9 mouse cellular contexts compared by ENCODE assay signal in genomic region chr13:73831486-73831885, GRCm38 (mm10). TPM values are rescaled to one million over a fixed set of nuclear protein-coding genes. Genes with fewer than 3 reads are reported as not detected.
DNase-seq lines count a peak whose midpoint lies in the region; ATAC-seq and TF ChIP-seq lines count a peak whose summit lies in the region.
"Had no signal": no experiment of that assay in that cellular context is flagged by ENCODE, and none has a peak within 500 bp of the region (broad histone marks: within the 10 kb centered on the region; RNA-seq: fewer than 3 reads in every experiment).

No protein-coding gene starts in this region.

- H3K9me3 ChIP-seq in heart, embryonic 10.5 days, result no peaks in the 10 kb centered on the region
- no peaks in the 10 kb centered on the region for H3K9me3 ChIP-seq in midbrain, embryonic 11.5 days (ENCODE audit: control insufficient read depth, low read length)
- H3K9me3 ChIP-seq: liver, embryonic 15.5 days had no signal

- peak; percentile 37 to 72 for DNase-seq in heart, adult 2 months
- DNase-seq in heart, embryonic 10.5 days (ENCODE audit: low spot score), result no peak
- peak; percentile 35 for DNase-seq in T-cell, adult 2 months (ENCODE audit: low spot score)
- DNase-seq in embryo, embryonic 10.5 days (ENCODE audit: low spot score), result peak; percentile 84
- DNase-seq in heart, postnatal 4 days, result peak; percentile 82
- peak; percentile 42 to 70 for DNase-seq in left cerebral cortex, adult 2 months (ENCODE audit: extremely low spot score in 1 of 2, low spot score in 2 of 2)
- peak; percentile 98 for DNase-seq in midbrain, embryonic 11.5 days (ENCODE audit: low spot score, missing footprints)
- peak; percentile 7 to 29 for DNase-seq in spleen, adult 2 months (ENCODE audit: low read depth in 1 of 2, low spot score in 2 of 2)

- WGBS in heart, adult 2 months, result 0% methylated on average over 2 of the region's 2 CpGs
- WGBS in heart, embryonic 10.5 days, result 1% methylated on average over 2 of the region's 2 CpGs
- WGBS in midbrain, embryonic 11.5 days, result 4% methylated on average over 2 of the region's 2 CpGs
- 4% methylated on average over 2 of the region's 2 CpGs for WGBS in spleen, adult 2 months

- H3K36me3 ChIP-seq in heart, adult 2 months (ENCODE audit: control insufficient read depth, insufficient read depth, low read length), result no peaks in the 10 kb centered on the region
- H3K36me3 ChIP-seq in heart, embryonic 10.5 days, result no peaks in the 10 kb centered on the region
- H3K36me3 ChIP-seq in midbrain, embryonic 11.5 days (ENCODE audit: control insufficient read depth, insufficient read depth, low read length), result no peaks in the 10 kb centered on the region
- H3K36me3 ChIP-seq in spleen, adult 2 months (ENCODE audit: control insufficient read depth, insufficient read depth, low read length), result no peaks in the 10 kb centered on the region
- H3K36me3 ChIP-seq: liver, embryonic 15.5 days had no signal

- no peaks in the 10 kb centered on the region for H3K79me2 ChIP-seq in heart, adult 2 months (replicated peaks; ENCODE audit: control insufficient read depth, insufficient read depth, low read length)

- no peak overlapping the region for H3K27ac ChIP-seq in heart, adult 2 months
- H3K27ac ChIP-seq in heart, embryonic 10.5 days, result no peak overlapping the region
- H3K27ac ChIP-seq in left cerebral cortex, adult 2 months, result no peak overlapping the region
- no peak overlapping the region for H3K27ac ChIP-seq in midbrain, embryonic 11.5 days (ENCODE audit: low read depth, low read length)
- H3K27ac ChIP-seq in spleen, adult 2 months (ENCODE audit: insufficient read depth, low read length), result no peak overlapping the region
- H3K27ac ChIP-seq: liver, embryonic 15.5 days had no signal

- no peak overlapping the region for H3K4me2 ChIP-seq in midbrain, embryonic 11.5 days
- H3K4me2 ChIP-seq: liver, embryonic 15.5 days had no signal

- H3K9ac ChIP-seq in heart, adult 2 months (ENCODE audit: low read depth, low read length), result no peak overlapping the region
- no peak overlapping the region for H3K9ac ChIP-seq in midbrain, embryonic 11.5 days (ENCODE audit: low read length)
- H3K9ac ChIP-seq: liver, embryonic 15.5 days had no signal

- H3K4me3 ChIP-seq in heart, adult 2 months, result no peak overlapping the region
- no peak overlapping the region for H3K4me3 ChIP-seq in heart, embryonic 10.5 days
- no peak overlapping the region for H3K4me3 ChIP-seq in left cerebral cortex, adult 2 months
- no peak overlapping the region for H3K4me3 ChIP-seq in midbrain, embryonic 11.5 days (ENCODE audit: low read depth, low read length)
- H3K4me3 ChIP-seq in spleen, adult 2 months (ENCODE audit: extremely low read depth, insufficient read depth, insufficient read length), result no peak overlapping the region
- H3K4me3 ChIP-seq: liver, embryonic 15.5 days had no signal

- TF ChIP-seq CTCF in heart, adult 2 months (IDR thresholded peaks at IDR 0.05), result peak; percentile 96
- TF ChIP-seq CTCF in left cerebral cortex, adult 2 months (IDR thresholded peaks at IDR 0.05), result peak; percentile 94
- TF ChIP-seq CTCF in spleen, adult 2 months (IDR thresholded peaks at IDR 0.05; ENCODE audit: extremely low read depth, insufficient read depth, insufficient read length, insufficient replicate concordance), result peak; percentile 72; the same call in 1 of the 2 replicates

- intact Hi-C loops in heart, adult 2 months (cut with DNase I), result loop anchor here (1.0 kb wide), 2 partner anchors 76 to 470 kb away; no protein-coding TSS in a partner anchor
- intact Hi-C loops in left cerebral cortex, adult 2 months (cut with DNase I), result loop anchor here (1.0 kb wide), 1 partner anchor 76 kb away; no protein-coding TSS in a partner anchor

- peaks cover under 1% of the 10 kb centered on the region; the same call in 1 of the 2 replicates for H3K4me1 ChIP-seq in heart, adult 2 months (ENCODE audit: control insufficient read depth, insufficient read depth, low read length)
- H3K4me1 ChIP-seq in heart, embryonic 10.5 days, result peaks cover 14% of the 10 kb centered on the region
- H3K4me1 ChIP-seq in midbrain, embryonic 11.5 days (ENCODE audit: control insufficient read depth, insufficient read depth, low read length), result no peaks in the 10 kb centered on the region
- no peaks in the 10 kb centered on the region for H3K4me1 ChIP-seq in spleen, adult 2 months (ENCODE audit: control insufficient read depth, insufficient read depth, insufficient read length)
- H3K4me1 ChIP-seq: liver, embryonic 15.5 days had no signal

- TF ChIP-seq EP300 in heart, adult 2 months (IDR thresholded peaks at IDR 0.05; ENCODE audit: insufficient read depth, low read depth, low read length), result no peak

- TF ChIP-seq POLR2A in heart, adult 2 months (IDR thresholded peaks at IDR 0.05; ENCODE audit: insufficient read depth, low read depth, low read length), result no peak
- TF ChIP-seq POLR2A in spleen, adult 2 months (IDR thresholded peaks at IDR 0.05; ENCODE audit: low read depth, low read length), result no peak

- no peaks in the 10 kb centered on the region for H3K27me3 ChIP-seq in heart, adult 2 months (ENCODE audit: control insufficient read depth, insufficient read depth, low read length)
- no peaks in the 10 kb centered on the region for H3K27me3 ChIP-seq in heart, embryonic 10.5 days (ENCODE audit: insufficient read depth, poor library complexity, severe bottlenecking)
- H3K27me3 ChIP-seq in midbrain, embryonic 11.5 days (ENCODE audit: control insufficient read depth, insufficient read depth, low read length), result 0 out of 2 replicates have a peak, but pooled peaks cover 1% of the 10 kb centered on the region
- no peaks in the 10 kb centered on the region for H3K27me3 ChIP-seq in spleen, adult 2 months (ENCODE audit: control insufficient read depth, insufficient read depth, low read length)

- ATAC-seq in midbrain, embryonic 11.5 days (ENCODE audit: low FRiP score), result peak; percentile 71

RNA-seq across cellular contexts. Expression of gene Nkd2, which starts 15.9 kb away (rescaled TPM):
- total RNA-seq in heart, adult 2 months (2021), result 1 to 10 TPM; 1.2 to 2.3 TPM
- polyA plus RNA-seq in heart, adult 2 months (2012; rRNA removed), result 1.9 and 2.3 TPM in 2 replicates
- 4.8 and 6.4 TPM in 2 replicates for polyA plus RNA-seq in heart, embryonic 10.5 days (2016; fragmentation: Nextera tagmentation; extraction: Ambion mirVana)
- total RNA-seq in heart, postnatal 4 days (2021), result 1 to 10 TPM; 9.2 to 9.7 TPM
- total RNA-seq in left cerebral cortex, adult 2 months (2021), result 1 to 10 TPM; 3.3 TPM
- polyA plus RNA-seq in midbrain, embryonic 11.5 days (2014; fragmentation: Nextera tagmentation; extraction: Ambion mirVana), result 8.4 and 9.8 TPM in 2 replicates
- 2.2 and 3.7 TPM in 2 replicates for polyA plus RNA-seq in spleen, adult 2 months (2012; rRNA removed)
